Mouse (Mus musculus): ENCODE data around the gene Tmem200c. TPM values are rescaled to one million over a fixed set of nuclear protein-coding genes. Genes with fewer than 3 reads are reported as not detected.

Tmem200c gene
- polyA plus RNA-seq, 2 experiments from 2014 or later = not detected

Other genes starting within 250 kb of the Tmem200c start
- gene Epb41l3, start 249.1 kb downstream of the Tmem200c start, polyA plus RNA-seq (2017; shearing (Covaris generic)) = under 1 TPM; 0.13 to 0.25 TPM